Mouse (Mus musculus): ENCODE results near the gene Shank2.

GRCm38 (mm10) chr7:144285066-144285633, 283.4 kb downstream of the Shank2 start:
- no peak for TF ChIP-seq MAFK (IDR thresholded peaks at IDR 0.05; ENCODE audit: insufficient read depth, low read depth, low read length)
- no peak for TF ChIP-seq ZNF384 (IDR thresholded peaks at IDR 0.05; ENCODE audit: low read depth, low read length)
- TF ChIP-seq ZC3H11A (IDR thresholded peaks at IDR 0.05; ENCODE audit: borderline replicate concordance, low read depth, low read length) = no peak
